Mouse (Mus musculus): ENCODE measurements around the gene Btrc.
"Not testable (repeated sequence)": the region's sequence is repeated elsewhere in the genome, so short reads cannot be mapped to it uniquely, and the experiment has no call there.

Gene Btrc

GRCm38 (mm10) chr19:45535214-45535735 lies 171.7 kb downstream of the Btrc start:
- DNase-seq (ENCODE audit: low spot score) = no peak

- no peak for DNase-seq (ENCODE audit: low spot score)
Observed at GRCm38 (mm10) chr19:45535929-45536328, 172.4 kb downstream of the Btrc start.

- no peak for DNase-seq (ENCODE audit: low spot score)
Observed at GRCm38 (mm10) chr19:45537505-45537904, 174.0 kb downstream of the Btrc start.

GRCm38 (mm10) chr19:45540657-45541408 lies 177.3 kb downstream of the Btrc start:
- DNase-seq (ENCODE audit: low spot score) = no peak

GRCm38 (mm10) chr19:45541409-45542041 lies 178.0 kb downstream of the Btrc start:
- no peak for DNase-seq (ENCODE audit: low spot score)

GRCm38 (mm10) chr19:45542061-45542460 lies 178.5 kb downstream of the Btrc start:
- DNase-seq (ENCODE audit: low spot score) = no peak

DNA sequence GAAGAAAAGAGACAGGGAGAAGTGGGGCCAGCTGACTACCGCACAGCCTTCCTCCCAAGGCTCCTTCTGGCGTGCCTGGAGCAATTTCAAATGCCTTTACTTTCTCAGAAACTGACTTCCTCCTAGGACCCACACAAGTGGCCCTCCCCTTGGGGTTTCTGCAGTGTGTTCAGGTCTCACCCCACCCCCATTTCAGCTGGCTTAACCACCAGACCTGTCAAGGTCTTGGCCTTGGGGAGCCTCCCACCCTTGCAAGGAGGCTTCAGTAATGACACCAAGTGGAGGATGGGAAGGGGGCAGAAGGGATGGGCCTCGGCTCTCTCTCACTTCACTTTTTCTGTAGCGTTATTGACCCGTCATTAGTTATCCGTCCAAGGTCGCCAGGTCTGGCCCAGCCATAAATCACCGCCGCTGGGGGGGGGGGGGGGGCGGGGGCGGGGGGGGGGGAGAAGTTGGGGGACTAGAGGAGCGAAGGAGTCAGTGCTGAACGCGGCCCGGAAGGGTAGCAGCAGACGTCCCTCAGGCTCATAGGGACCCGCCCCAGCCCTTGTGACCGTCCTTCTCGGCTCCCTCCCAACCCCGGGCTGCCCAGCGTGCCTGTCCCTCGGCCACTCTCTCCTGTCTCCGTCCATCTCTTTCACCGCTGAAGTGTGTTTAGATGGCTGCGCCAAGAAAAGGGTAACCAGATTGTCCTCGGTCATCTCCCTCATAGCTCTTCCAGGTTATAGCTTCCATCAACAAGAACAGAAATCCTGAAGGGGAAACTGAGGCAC lies 180.8 kb downstream of the Btrc start:
- no peak for DNase-seq (ENCODE audit: low spot score)

GRCm38 (mm10) chr19:45544925-45545321 lies 181.4 kb downstream of the Btrc start:
- peak; percentile 69 for DNase-seq (ENCODE audit: low spot score)

- DNase-seq (ENCODE audit: low spot score) = not testable (repeated sequence)
Observed at GRCm38 (mm10) chr19:45548196-45548595, 184.7 kb downstream of the Btrc start.

DNA sequence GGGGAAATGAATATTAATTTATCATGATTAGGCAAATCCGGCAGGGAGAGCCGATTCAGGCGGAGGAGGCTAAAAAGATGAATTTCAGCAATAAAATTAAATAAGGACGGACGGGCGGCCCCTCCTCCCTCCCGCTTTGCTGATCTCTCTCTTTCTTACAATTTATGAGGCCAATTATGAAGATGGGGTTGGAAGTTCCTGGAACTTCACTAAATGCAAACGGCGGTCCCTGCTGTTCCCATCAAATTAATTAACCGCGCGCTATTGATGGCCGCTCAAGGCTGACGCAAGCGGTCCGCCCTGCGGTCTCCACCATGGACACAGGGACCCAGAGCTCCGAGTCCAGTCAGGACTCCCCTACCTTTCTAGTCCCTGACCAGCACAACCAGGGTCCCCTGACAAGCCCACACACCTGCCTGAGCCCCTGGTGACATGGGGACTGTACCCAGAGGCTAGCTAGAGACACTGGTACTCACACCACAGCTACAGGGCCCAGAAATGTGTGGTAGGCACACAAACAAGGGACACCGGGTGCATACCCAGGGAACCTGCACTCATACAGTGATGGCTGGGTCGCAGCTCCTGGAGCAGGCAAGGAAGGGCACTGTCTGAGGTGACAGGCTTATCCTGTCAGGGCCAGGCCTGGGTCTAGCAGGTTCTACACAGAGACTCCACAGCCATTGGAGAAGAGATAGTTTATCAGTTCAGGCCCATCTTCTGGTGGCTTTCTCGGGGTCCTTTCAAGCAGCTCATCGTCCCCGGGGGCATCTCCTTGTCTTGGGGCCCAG lies 185.8 kb downstream of the Btrc start:
- no peak for DNase-seq (ENCODE audit: low spot score)

- DNase-seq (ENCODE audit: low spot score) = no peak
Observed at GRCm38 (mm10) chr19:45549948-45550347, 186.4 kb downstream of the Btrc start.

DNA sequence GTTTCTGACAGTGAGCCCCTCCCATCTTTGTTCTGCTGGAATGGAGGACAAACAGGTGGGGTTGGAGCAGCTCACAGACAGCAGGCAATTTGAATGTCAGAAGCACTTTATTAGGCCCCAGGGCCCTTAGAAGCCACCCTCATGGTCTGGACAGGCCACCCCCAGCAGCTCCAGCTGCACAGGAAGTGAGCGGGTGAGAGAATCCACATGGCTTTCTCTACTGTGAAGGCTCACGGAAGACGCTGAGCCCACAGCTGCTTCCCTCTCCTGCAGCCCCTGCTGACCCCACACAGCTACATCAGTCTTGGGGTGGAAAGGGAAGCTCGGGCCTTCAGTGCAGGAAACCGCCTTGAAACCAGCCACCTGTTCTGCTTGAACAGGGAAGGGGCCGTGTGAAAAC lies 188.7 kb downstream of the Btrc start:
- no peak for DNase-seq (ENCODE audit: low spot score)

- no peak for DNase-seq (ENCODE audit: low spot score)
Observed at GRCm38 (mm10) chr19:45554136-45554535, 190.6 kb downstream of the Btrc start.

GRCm38 (mm10) chr19:45560153-45560890 lies 196.8 kb downstream of the Btrc start, which contains the start of the genes Poll and Gm17018:
Gene Poll (minus strand): TSS chr19:45560531.
Gene Gm17018 (plus strand): TSS chr19:45560615.
- DNase-seq (ENCODE audit: low spot score) = peak; percentile 85

GRCm38 (mm10) chr19:45565925-45566715 lies 202.6 kb downstream of the Btrc start:
- no peak for DNase-seq (ENCODE audit: low spot score)

- no peak for DNase-seq (ENCODE audit: low spot score)
Observed at GRCm38 (mm10) chr19:45567367-45567766, 203.8 kb downstream of the Btrc start.

DNA sequence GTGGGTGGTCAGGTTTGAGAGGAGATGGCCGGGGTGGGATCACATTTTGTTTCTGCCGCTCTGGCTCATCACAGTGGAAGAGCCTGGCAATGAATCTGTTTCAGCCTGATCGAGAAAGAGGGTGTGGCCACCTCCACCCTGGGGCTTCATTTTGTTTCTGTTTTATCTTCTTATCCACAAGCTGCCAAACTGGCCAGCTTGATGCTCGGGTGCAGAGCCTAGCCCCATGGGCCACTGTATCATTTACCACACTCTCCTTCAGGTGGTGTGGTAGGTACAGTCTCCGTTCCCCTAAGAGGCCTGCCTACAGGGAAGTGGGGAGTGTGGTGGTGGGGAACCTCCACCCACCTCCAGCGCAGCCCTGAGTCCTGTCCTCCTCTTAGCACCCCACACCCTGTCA lies 209.5 kb downstream of the Btrc start:
- DNase-seq (ENCODE audit: low spot score) = no peak

DNA sequence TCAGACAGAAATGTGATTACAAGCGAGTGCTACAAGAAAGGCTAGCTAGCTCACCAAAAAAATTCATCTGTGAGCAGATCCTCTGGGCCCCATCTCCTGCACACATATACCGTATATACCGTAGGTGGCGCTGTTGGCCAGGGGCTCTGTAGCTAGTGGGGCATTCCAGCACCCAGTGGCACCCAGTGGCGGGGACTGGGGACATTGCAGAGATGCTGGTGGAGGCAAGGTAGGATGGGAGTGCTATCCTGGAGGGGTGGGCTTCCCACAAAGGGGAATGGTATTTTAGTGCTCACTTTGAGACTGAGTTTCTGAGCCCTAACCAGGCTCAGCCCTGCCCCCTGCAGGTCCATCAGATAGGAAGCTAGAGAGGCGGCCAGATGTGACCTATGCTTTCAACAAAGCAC lies 210.3 kb downstream of the Btrc start:
- peak; percentile 42 for DNase-seq (ENCODE audit: low spot score)

GRCm38 (mm10) chr19:45574339-45574898 lies 210.9 kb downstream of the Btrc start:
- no peak for DNase-seq (ENCODE audit: low spot score)
